Mouse (Mus musculus): ENCODE measurements at regions not wholly inside any gene's neighbourhood (a gene's known extent, or its start where the extent isn't known, plus 50 kb on each side); places are given as distances from the start of the nearest gene placed in this dataset.
A peak's percentile ranks its signal among the peaks of the same experiment; 100 is the strongest.

DNA sequence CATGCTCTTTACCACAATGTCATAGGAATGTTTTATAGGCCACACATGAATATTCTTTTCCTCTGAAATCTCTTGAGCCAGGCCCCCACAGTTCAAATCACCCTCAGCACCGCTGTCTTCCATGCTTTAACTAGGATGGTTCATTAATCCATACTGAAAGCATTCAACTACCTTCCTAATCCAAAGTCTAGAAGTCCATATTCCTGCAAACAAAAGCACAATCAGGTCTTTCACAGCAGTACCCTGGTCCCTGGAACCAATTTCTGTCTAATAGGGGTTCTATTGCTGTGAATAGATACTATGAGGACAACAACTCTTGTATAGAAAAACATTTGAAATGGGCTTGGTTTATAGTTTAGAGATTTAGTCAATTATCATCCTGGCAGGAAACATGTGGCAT lies 107.0 kb upstream of the Fggy start:
- Histone ChIP-seq H3K9ac (no peak overlapping the region), H3K36me3 (no peaks in the 10 kb centered on the region), H3K27ac (no peak overlapping the region), H3K27me3 (no peaks in the 10 kb centered on the region), H3K4me2 (replicated peaks) (no peak overlapping the region), H3K4me3 (no peak overlapping the region), H3K4me1 (no peaks in the 10 kb centered on the region), H3K9me3 (no peaks in the 10 kb centered on the region)
- WGBS, result 87% methylated on average over 1 of the region's 1 CpGs
- ATAC-seq (ENCODE audit: low FRiP score, low read depth), result no peak

GRCm38 (mm10) chr4:95451831-95452230 lies 105.5 kb upstream of the Fggy start:
- H3K4me2 ChIP-seq (replicated peaks), result no peak overlapping the region
- no peak overlapping the region for H3K27ac ChIP-seq
- peaks cover 10% of the 10 kb centered on the region for H3K4me1 ChIP-seq
- 81% methylated on average over 3 of the region's 3 CpGs for WGBS
- H3K27me3 ChIP-seq, result no peaks in the 10 kb centered on the region
- no peak for ATAC-seq (ENCODE audit: low FRiP score, low read depth)
- H3K4me3 ChIP-seq, result no peak overlapping the region
- no peak overlapping the region for H3K9ac ChIP-seq
- H3K36me3 ChIP-seq, result no peaks in the 10 kb centered on the region
- H3K9me3 ChIP-seq, result no peaks in the 10 kb centered on the region

- Histone ChIP-seq H3K4me1 (peaks cover 13% of the 10 kb centered on the region), H3K36me3 (no peaks in the 10 kb centered on the region), H3K27me3 (no peaks in the 10 kb centered on the region), H3K4me2 (replicated peaks) (no peak overlapping the region), H3K4me3 (no peak overlapping the region), H3K27ac (no peak overlapping the region), H3K9ac (no peak overlapping the region), H3K9me3 (no peaks in the 10 kb centered on the region)
- ATAC-seq (ENCODE audit: low FRiP score, low read depth), result peak; percentile 67; the same call in 1 of the 2 replicates
- 17% methylated on average over 1 of the region's 1 CpGs for WGBS
These were observed 101.0 kb upstream of the Fggy start for GRCm38 (mm10) chr4:95456318-95456717.

GRCm38 (mm10) chr4:95456943-95457342 lies 100.4 kb upstream of the Fggy start:
- 89% methylated on average over 5 of the region's 5 CpGs for WGBS
- no peak for ATAC-seq (ENCODE audit: low FRiP score, low read depth)
- Histone ChIP-seq H3K4me1 (peaks cover 13% of the 10 kb centered on the region), H3K9me3 (no peaks in the 10 kb centered on the region), H3K27me3 (no peaks in the 10 kb centered on the region), H3K4me2 (replicated peaks) (no peak overlapping the region), H3K27ac (no peak overlapping the region), H3K4me3 (no peak overlapping the region), H3K9ac (no peak overlapping the region), H3K36me3 (no peaks in the 10 kb centered on the region)

DNA sequence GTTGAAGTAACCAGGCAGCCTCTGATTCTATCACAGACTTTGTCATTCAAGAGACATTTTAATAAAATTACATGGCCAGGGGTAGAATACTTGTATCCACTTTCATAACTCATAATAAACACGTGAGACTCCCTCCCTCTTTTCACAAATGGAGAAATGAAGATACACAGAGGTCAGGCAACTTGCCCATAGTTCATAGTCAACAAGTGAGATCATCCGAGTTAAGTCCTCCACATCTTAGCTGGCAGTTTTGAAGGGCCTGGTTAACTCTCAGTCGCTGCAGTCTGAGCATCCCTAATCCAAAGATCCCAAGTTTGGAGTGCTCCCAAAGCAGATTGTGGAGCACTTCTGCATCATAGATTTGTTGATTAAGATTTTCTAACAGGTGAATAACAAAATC lies 94.8 kb upstream of the Fggy start:
- Histone ChIP-seq H3K27me3 (no peaks in the 10 kb centered on the region), H3K27ac (no peak overlapping the region), H3K4me3 (no peak overlapping the region), H3K9me3 (no peaks in the 10 kb centered on the region), H3K36me3 (no peaks in the 10 kb centered on the region), H3K4me2 (replicated peaks) (no peak overlapping the region), H3K9ac (no peak overlapping the region), H3K4me1 (no peaks in the 10 kb centered on the region)
- 67% methylated on average over 3 of the region's 3 CpGs for WGBS
- ATAC-seq (ENCODE audit: low FRiP score, low read depth), result no peak

- ATAC-seq (ENCODE audit: low FRiP score, low read depth), result no peak
- no peak overlapping the region for H3K9ac ChIP-seq
- H3K36me3 ChIP-seq, result no peaks in the 10 kb centered on the region
- H3K4me1 ChIP-seq, result no peaks in the 10 kb centered on the region
- H3K4me2 ChIP-seq (replicated peaks), result no peak overlapping the region
- H3K27me3 ChIP-seq, result no peaks in the 10 kb centered on the region
- 75% methylated on average over 8 of the region's 8 CpGs for WGBS
- H3K4me3 ChIP-seq, result no peak overlapping the region
- H3K27ac ChIP-seq, result no peak overlapping the region
- no peaks in the 10 kb centered on the region for H3K9me3 ChIP-seq
These were observed 94.1 kb upstream of the Fggy start for GRCm38 (mm10) chr4:95463082-95463825.

- no peak for ATAC-seq (ENCODE audit: low FRiP score, low read depth)
- no peak overlapping the region for H3K27ac ChIP-seq
- 39% methylated on average over 2 of the region's 2 CpGs for WGBS
These were observed 90.7 kb upstream of the Fggy start for GRCm38 (mm10) chr4:95466647-95467046.

DNA sequence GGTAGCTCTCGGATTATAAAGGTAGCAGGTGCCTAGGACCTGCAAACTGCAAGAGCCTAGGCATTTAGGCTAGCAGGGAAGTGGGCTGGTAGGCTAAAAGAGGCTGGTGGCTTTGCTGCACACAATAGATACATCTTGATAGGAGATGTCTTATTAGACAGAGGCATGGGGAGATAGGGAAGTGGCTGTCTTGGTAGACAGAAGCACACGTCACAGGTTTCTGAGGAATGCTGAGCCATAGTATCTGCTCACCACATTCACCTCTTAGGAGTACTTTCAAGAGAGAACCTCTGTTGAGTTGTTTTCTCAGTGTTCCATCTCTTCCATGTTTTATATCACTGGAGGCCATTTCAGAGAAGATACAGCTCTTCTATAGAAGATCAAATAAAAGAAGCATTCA lies 89.8 kb upstream of the Fggy start:
- 79% methylated on average over 2 of the region's 2 CpGs for WGBS
- Histone ChIP-seq H3K4me3 (no peak overlapping the region), H3K9ac (no peak overlapping the region), H3K27me3 (no peaks in the 10 kb centered on the region), H3K27ac (no peak overlapping the region), H3K9me3 (no peaks in the 10 kb centered on the region), H3K36me3 (no peaks in the 10 kb centered on the region), H3K4me2 (replicated peaks) (no peak overlapping the region), H3K4me1 (no peaks in the 10 kb centered on the region)
- no peak for ATAC-seq (ENCODE audit: low FRiP score, low read depth)

More at GRCm38 (mm10) chr4:95466647-95467046, 90.7 kb upstream of the Fggy start:
- H3K27me3 ChIP-seq, result no peaks in the 10 kb centered on the region
- no peaks in the 10 kb centered on the region for H3K4me1 ChIP-seq
- H3K4me3 ChIP-seq, result no peak overlapping the region
- no peaks in the 10 kb centered on the region for H3K9me3 ChIP-seq
- H3K4me2 ChIP-seq (replicated peaks), result no peak overlapping the region
- H3K36me3 ChIP-seq, result no peaks in the 10 kb centered on the region
- H3K9ac ChIP-seq, result no peak overlapping the region

DNA sequence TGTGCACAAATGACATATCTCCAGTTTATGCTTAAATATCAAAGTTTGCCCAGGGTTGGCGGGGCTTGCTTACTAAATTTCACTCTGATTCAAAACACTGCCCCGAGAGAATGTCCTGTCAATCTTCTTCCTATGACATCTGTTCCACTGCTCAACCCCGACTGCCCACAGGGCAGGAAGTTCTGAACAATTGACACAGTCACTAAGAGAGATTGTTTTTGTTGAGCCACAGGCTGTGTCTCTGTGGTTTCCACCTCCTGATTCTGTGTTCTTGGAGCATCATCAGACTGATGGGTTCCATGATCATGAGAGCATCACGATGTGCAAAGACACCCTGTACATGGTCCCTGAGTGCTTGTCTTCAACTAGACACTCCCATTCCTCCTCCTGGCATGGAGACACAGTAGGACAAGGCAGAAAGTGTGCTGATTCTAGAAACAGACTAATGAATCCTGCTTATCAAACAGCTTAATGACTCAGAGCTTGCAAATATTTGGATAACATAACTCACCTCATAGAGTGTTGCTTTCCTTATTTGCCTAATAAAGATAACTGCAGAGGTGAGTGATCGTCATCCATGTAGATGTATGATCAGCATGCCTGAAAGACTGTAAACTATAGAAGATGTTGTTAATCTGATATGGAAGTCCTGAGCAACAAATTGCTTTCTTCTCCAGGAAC lies 82.4 kb upstream of the Fggy start:
- no peaks in the 10 kb centered on the region for H3K36me3 ChIP-seq
- no peaks in the 10 kb centered on the region for H3K27me3 ChIP-seq
- H3K4me3 ChIP-seq, result no peak overlapping the region
- no peak overlapping the region for H3K4me2 ChIP-seq (replicated peaks)
- H3K9ac ChIP-seq, result no peak overlapping the region
- ATAC-seq (ENCODE audit: low FRiP score, low read depth), result no peak
- peaks cover 24% of the 10 kb centered on the region for H3K4me1 ChIP-seq
- no peaks in the 10 kb centered on the region for H3K9me3 ChIP-seq
- no peak overlapping the region for H3K27ac ChIP-seq
- 76% methylated on average over 5 of the region's 5 CpGs for WGBS

DNA sequence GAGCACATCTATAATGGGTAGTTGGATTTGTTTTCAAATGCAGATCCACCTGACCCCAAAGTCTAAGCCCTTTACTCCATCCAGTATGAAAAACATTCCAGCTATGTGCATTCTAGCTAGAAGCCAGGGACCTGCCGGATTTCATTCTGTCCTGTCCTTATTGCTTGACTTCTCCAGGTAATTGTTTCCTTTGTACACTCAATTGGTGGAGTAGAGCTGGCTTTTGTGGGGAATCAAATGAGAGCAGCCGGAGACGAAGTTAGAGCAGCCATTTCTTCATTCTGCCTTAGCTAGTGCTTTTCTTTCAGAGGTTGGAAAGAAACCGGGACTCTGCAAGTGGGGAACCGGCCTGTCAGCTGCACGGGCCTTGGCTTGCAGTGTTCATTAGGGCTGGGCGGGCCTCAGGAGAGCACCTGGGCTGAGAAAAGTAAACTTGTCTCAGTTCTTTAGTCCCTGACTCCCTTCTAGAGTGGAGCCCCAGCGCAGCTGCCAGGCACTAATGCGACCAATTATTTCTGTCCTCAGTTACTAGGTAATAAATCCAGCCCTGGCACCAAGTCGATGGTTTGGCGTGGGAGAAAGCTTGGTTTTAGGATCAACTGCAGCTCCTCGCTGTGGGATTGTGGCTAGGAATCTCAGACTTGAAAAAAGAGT lies 81.1 kb upstream of the Fggy start:
- Histone ChIP-seq H3K27me3 (no peaks in the 10 kb centered on the region), H3K27ac (peak overlapping the region; percentile 61), H3K4me1 (peaks cover 24% of the 10 kb centered on the region), H3K4me2 (replicated peaks) (peak overlapping the region; percentile 21), H3K4me3 (no peak overlapping the region), H3K9me3 (no peaks in the 10 kb centered on the region), H3K36me3 (no peaks in the 10 kb centered on the region), H3K9ac (no peak overlapping the region)
- peak; percentile 88 for ATAC-seq (ENCODE audit: low FRiP score, low read depth)
- 15% methylated on average over 12 of the region's 12 CpGs for WGBS

DNA sequence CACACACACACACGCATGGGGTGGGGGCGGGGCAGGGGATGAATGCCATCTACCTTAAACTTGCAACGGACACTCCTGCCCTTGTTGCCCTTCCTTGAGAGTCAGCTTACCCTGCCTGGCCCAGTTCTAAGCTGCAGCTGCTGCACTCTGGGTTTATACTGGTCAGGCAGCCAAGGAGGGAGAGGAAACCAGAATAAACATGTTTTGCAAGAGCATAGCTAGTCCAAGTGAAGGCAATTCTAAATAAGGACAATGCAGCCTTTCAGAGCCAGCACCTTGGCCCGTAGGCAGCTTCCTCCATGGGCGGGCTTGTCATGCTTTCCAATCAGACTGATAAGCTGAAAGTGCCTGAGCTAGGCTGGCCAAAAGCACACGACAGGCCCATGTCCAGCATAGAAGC lies 73.7 kb upstream of the Fggy start:
- no peak for ATAC-seq (ENCODE audit: low FRiP score, low read depth)
- WGBS, result 70% methylated on average over 6 of the region's 6 CpGs
- Histone ChIP-seq H3K36me3 (no peaks in the 10 kb centered on the region), H3K4me1 (peaks cover 12% of the 10 kb centered on the region; the same call in 1 of the 2 replicates), H3K27ac (no peak overlapping the region), H3K9ac (no peak overlapping the region), H3K9me3 (no peaks in the 10 kb centered on the region), H3K4me3 (no peak overlapping the region), H3K4me2 (replicated peaks) (no peak overlapping the region), H3K27me3 (no peaks in the 10 kb centered on the region)

- H3K9me3 ChIP-seq, result no peaks in the 10 kb centered on the region
- no peak for ATAC-seq (ENCODE audit: low FRiP score, low read depth)
- no peak overlapping the region for H3K4me3 ChIP-seq
- H3K27me3 ChIP-seq, result no peaks in the 10 kb centered on the region
- H3K36me3 ChIP-seq, result no peaks in the 10 kb centered on the region
- H3K4me2 ChIP-seq (replicated peaks), result no peak overlapping the region
- no peak overlapping the region for H3K27ac ChIP-seq
- 83% methylated on average over 7 of the region's 7 CpGs for WGBS
- H3K4me1 ChIP-seq, result peaks cover 14% of the 10 kb centered on the region; the same call in 1 of the 2 replicates
- H3K9ac ChIP-seq, result no peak overlapping the region
These were observed 70.0 kb upstream of the Fggy start for GRCm38 (mm10) chr4:95487323-95487722.

Data from limb, embryonic 13.5 days (tissue).